Comparison of ENCODE assay signal across 8 mouse cellular contexts in the genomic region with DNA sequence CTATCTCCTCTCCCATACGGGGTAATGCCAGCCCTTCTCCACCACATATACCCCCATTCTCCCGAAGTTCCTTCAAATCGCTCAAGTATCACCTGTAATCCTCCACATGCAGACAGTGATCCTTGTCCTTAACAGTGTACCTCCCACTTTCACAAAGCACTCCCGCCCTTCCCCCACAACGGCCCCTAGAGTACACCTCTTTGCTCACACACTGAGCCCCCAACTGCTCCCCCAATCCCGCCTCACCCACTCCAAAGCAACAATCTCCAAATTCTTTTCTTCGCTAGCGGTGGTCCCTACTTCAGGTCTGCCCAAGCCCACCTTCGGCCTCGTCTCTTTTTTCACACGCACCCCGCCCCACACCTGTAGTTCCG. TPM values are rescaled to one million over a fixed set of nuclear protein-coding genes. Genes with fewer than 3 reads are reported as not detected.
DNase-seq lines count a peak whose midpoint lies in the region; ATAC-seq and TF ChIP-seq lines count a peak whose summit lies in the region.

No protein-coding gene starts in this region.

- peaks cover 16% of the 10 kb centered on the region for H3K4me1 ChIP-seq in testis, adult 2 months (ENCODE audit: control insufficient read depth, insufficient read depth, low read length)
- peaks cover 33% of the 10 kb centered on the region for H3K4me1 ChIP-seq in liver, embryonic 11.5 days (replicated peaks; ENCODE audit: control insufficient read depth, insufficient read depth, low read length)

- TF ChIP-seq CTCF in testis, adult 2 months (IDR thresholded peaks at IDR 0.05; ENCODE audit: control insufficient read depth, insufficient read depth, insufficient replicate concordance, low read depth, low read length) = no peak

- H3K36me3 ChIP-seq in testis, adult 2 months (ENCODE audit: control insufficient read depth, insufficient read depth, low read length) = no peaks in the 10 kb centered on the region
- H3K36me3 ChIP-seq in liver, embryonic 11.5 days (ENCODE audit: control insufficient read depth, insufficient read depth, low read length) = no peaks in the 10 kb centered on the region

- peak; percentile 32 for DNase-seq in embryo, embryonic 10.5 days (ENCODE audit: low spot score)
- DNase-seq in embryo, embryonic 10 days (ENCODE audit: low spot score) = no peak
- DNase-seq in testis, postnatal 14 days (ENCODE audit: low spot score) = no peak
- DNase-seq in liver, embryonic 11.5 days (ENCODE audit: low spot score) = no peak
- DNase-seq in testis, postnatal 10 days (ENCODE audit: low spot score) = peak; percentile 76
- no peak for DNase-seq in embryo, embryonic 9.5 days (ENCODE audit: extremely low spot score)

- peak overlapping the region; percentile 18 for H3K27ac ChIP-seq in testis, adult 2 months (ENCODE audit: control insufficient read depth, insufficient read depth, low read depth, low read length)
- no peak overlapping the region for H3K27ac ChIP-seq in liver, embryonic 11.5 days (ENCODE audit: low read depth, low read length)

- peaks cover 6% of the 10 kb centered on the region for H3K27me3 ChIP-seq in testis, adult 2 months (ENCODE audit: control insufficient read depth, insufficient read depth, low read length)
- H3K27me3 ChIP-seq in liver, embryonic 11.5 days (replicated peaks; ENCODE audit: control insufficient read depth, insufficient read depth, low read length) = no peaks in the 10 kb centered on the region

- TF ChIP-seq POLR2A in testis, adult 2 months (IDR thresholded peaks at IDR 0.05; ENCODE audit: control insufficient read depth, low read depth, low read length) = no peak

- peak overlapping the region; percentile 84 for H3K4me3 ChIP-seq in testis, adult 2 months (ENCODE audit: control insufficient read depth, low read depth, low read length)
- peak overlapping the region; percentile 51 for H3K4me3 ChIP-seq in liver, embryonic 11.5 days (ENCODE audit: low read depth, low read length)

- ATAC-seq in liver, embryonic 11.5 days (replicated peaks; ENCODE audit: low FRiP score) = no peak
- ATAC-seq in erythroid progenitor cell, adult 5-6 weeks (replicated peaks; ENCODE audit: low FRiP score, poor library complexity, severe bottlenecking) = no peak

- H3K4me2 ChIP-seq in liver, embryonic 11.5 days = peak overlapping the region; percentile 75

- H3K9me3 ChIP-seq in liver, embryonic 11.5 days (ENCODE audit: control insufficient read depth, low read length) = no peaks in the 10 kb centered on the region

- H3K9ac ChIP-seq in liver, embryonic 11.5 days (ENCODE audit: low read depth, low read length) = peak overlapping the region; percentile 42; the same call in 1 of the 2 replicates

- 9% methylated on average over 13 of the region's 13 CpGs for WGBS in liver, embryonic 11.5 days

RNA-seq across cellular contexts. Expression of a gene that starts 0.7 kb away (rescaled TPM):
- 41.4 and 46.3 TPM in 2 replicates for polyA plus RNA-seq in testis, adult 2 months (2012; rRNA removed)
- 6.0 and 7.4 TPM in 2 replicates for polyA plus RNA-seq in liver, embryonic 11.5 days (2014; fragmentation: Nextera tagmentation; extraction: Ambion mirVana)
- 52.8 and 60.9 TPM in 2 replicates for total RNA-seq in erythroid progenitor cell, adult 5-6 weeks (2015; ENCODE audit: low replicate concordance)
- total RNA-seq in erythroid progenitor cell, adult 5-6 weeks (2017; ENCODE audit: low replicate concordance) = 40.3 and 42.3 TPM in 2 replicates

RNA-seq across cellular contexts. Expression of a gene that starts 13.5 kb away (rescaled TPM):
- 17.4 and 20.6 TPM in 2 replicates for polyA plus RNA-seq in testis, adult 2 months (2012; rRNA removed)
- polyA plus RNA-seq in liver, embryonic 11.5 days (2014; fragmentation: Nextera tagmentation; extraction: Ambion mirVana) = 2.0 and 2.4 TPM in 2 replicates
- 3.8 TPM in 1 of 2 replicates, not detected in the other for total RNA-seq in erythroid progenitor cell, adult 5-6 weeks (2015; ENCODE audit: low replicate concordance)
- 0.64 TPM in 1 of 2 replicates, not detected in the other for total RNA-seq in erythroid progenitor cell, adult 5-6 weeks (2017; ENCODE audit: low replicate concordance)

RNA-seq across cellular contexts. Expression of a gene that starts 13.8 kb away (rescaled TPM):
- 19.8 and 22.7 TPM in 2 replicates for polyA plus RNA-seq in testis, adult 2 months (2012; rRNA removed)
- polyA plus RNA-seq in liver, embryonic 11.5 days (2014; fragmentation: Nextera tagmentation; extraction: Ambion mirVana) = 409 and 425 TPM in 2 replicates
- total RNA-seq in erythroid progenitor cell, adult 5-6 weeks (2015; ENCODE audit: low replicate concordance) = 81.3 and 85.8 TPM in 2 replicates
- 34.6 and 43.5 TPM in 2 replicates for total RNA-seq in erythroid progenitor cell, adult 5-6 weeks (2017; ENCODE audit: low replicate concordance)

RNA-seq across cellular contexts. Expression of a gene that starts 19.7 kb away (rescaled TPM):
- 36.3 and 42.0 TPM in 2 replicates for polyA plus RNA-seq in testis, adult 2 months (2012; rRNA removed)
- 22.5 and 23.3 TPM in 2 replicates for polyA plus RNA-seq in liver, embryonic 11.5 days (2014; fragmentation: Nextera tagmentation; extraction: Ambion mirVana)
- 21.8 and 49.7 TPM in 2 replicates for total RNA-seq in erythroid progenitor cell, adult 5-6 weeks (2015; ENCODE audit: low replicate concordance)
- total RNA-seq in erythroid progenitor cell, adult 5-6 weeks (2017; ENCODE audit: low replicate concordance) = 12.5 and 27.2 TPM in 2 replicates

RNA-seq across cellular contexts. Expression of a gene that starts 35.0 kb away (rescaled TPM):
- 96.4 and 104 TPM in 2 replicates for polyA plus RNA-seq in testis, adult 2 months (2012; rRNA removed)
- polyA plus RNA-seq in liver, embryonic 11.5 days (2014; fragmentation: Nextera tagmentation; extraction: Ambion mirVana) = 18.2 and 18.6 TPM in 2 replicates
- total RNA-seq in erythroid progenitor cell, adult 5-6 weeks (2015; ENCODE audit: low replicate concordance) = 12.6 and 20.2 TPM in 2 replicates
- 33.4 and 59.7 TPM in 2 replicates for total RNA-seq in erythroid progenitor cell, adult 5-6 weeks (2017; ENCODE audit: low replicate concordance)

Comparison
In these comparisons a context has a peak if more than half of its experiments do, and no peak if none do; other contexts are left out.
1. DNase-seq: peak in embryo, embryonic 10.5 days (single experiment) and testis, postnatal 10 days (single experiment); none in embryo, embryonic 10 days (single experiment), testis, postnatal 14 days (single experiment), liver, embryonic 11.5 days (single experiment) and embryo, embryonic 9.5 days (single experiment).
2. RNA of a gene that starts 13.8 kb away (polyA plus RNA-seq): 409 to 425 TPM in liver, embryonic 11.5 days; 19.8 to 22.7 TPM in testis, adult 2 months; every median in the first group is over 10 times any median in the second.